Mouse (Mus musculus) spleen, postnatal 4 days (tissue): ENCODE measurements around the gene Map3k21.

Experiments used
- DNase-seq, 2 experiments: peaks; one replicate each; pipeline ENCODE4 v3.0.0; 2022; ENCODE audit warnings: low spot score in 2 of 2

The Map3k21 gene

GRCm38 (mm10) chr8:125971336-125971735 is 61.1 kb downstream of the Map3k21 start:
- DNase-seq, result no peak

GRCm38 (mm10) chr8:125975981-125976380 is 65.7 kb downstream of the Map3k21 start:
- no peak for DNase-seq

- no peak for DNase-seq
Observed at GRCm38 (mm10) chr8:125980826-125981225, 70.6 kb downstream of the Map3k21 start.

GRCm38 (mm10) chr8:125983515-125983914 is 73.3 kb downstream of the Map3k21 start:
- DNase-seq, result no peak

- no peak for DNase-seq
Observed at GRCm38 (mm10) chr8:125984140-125984539, 73.9 kb downstream of the Map3k21 start.

- no peak for DNase-seq
Observed at GRCm38 (mm10) chr8:125985364-125985763, 75.1 kb downstream of the Map3k21 start.

GRCm38 (mm10) chr8:125986999-125987589 is 76.8 kb downstream of the Map3k21 start:
- DNase-seq, result no peak

- no peak for DNase-seq
Observed at GRCm38 (mm10) chr8:125987996-125988395, 77.7 kb downstream of the Map3k21 start.

- DNase-seq, result no peak
Observed at GRCm38 (mm10) chr8:125993636-125994035, 83.4 kb downstream of the Map3k21 start.

GRCm38 (mm10) chr8:125995101-125995986 is 85.1 kb downstream of the Map3k21 start, which contains the start of gene Kcnk1:
Gene Kcnk1, plus strand, starts transcription at chr8:125995170.
- no peak for DNase-seq

GRCm38 (mm10) chr8:125996031-125996839 is 86.0 kb downstream of the Map3k21 start:
- DNase-seq, result no peak

- DNase-seq, result no peak
Observed at GRCm38 (mm10) chr8:125996980-125997379, 86.7 kb downstream of the Map3k21 start.
